Comparison of ENCODE assay signal across 9 mouse cellular contexts in the genomic region with DNA sequence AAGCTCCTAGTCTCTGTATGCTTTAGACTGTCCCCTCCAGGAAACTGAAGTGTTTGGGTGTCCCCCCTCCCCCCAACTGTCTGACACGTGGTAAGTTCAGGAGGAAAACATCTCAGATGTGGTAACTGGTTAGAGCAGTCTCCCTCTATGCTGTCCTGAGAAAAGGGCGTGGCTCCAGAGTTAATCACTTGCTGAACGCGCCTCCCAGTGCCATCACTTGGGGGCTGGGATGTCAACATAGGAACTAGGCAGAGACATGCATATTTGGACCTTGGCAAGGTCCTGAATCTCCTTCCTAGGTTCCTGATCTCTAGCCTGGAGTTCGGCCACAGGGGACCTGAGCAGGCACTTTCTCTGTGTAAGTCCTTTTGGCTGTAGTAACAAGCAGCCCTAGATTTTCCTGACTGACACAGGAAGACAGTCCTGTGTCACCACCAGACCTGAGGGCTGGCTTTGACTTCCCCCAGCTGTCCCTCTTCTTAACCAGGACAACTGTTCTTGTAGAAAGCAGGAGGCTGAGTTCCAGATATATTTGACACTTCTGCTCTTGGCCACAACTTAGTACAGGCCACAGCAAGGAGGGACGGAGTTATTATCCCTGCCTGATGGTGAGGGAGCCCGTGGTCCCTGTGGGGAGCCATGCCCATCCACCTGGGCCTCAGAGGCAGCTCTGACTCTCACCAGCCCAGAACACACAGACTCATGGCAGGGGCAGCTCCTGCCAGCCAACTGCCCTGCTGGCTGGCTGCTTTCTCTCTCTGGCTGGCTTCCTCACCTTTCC. TPM values are rescaled to one million over a fixed set of nuclear protein-coding genes. Genes with fewer than 3 reads are reported as not detected.
A peak's percentile ranks its signal among the peaks of the same experiment; 100 is the strongest.
DNase-seq lines count a peak whose midpoint lies in the region; ATAC-seq lines count a peak whose summit lies in the region.
"Had no signal": no experiment of that assay in that cellular context is flagged by ENCODE, and none has a peak within 500 bp of the region (broad histone marks: within the 10 kb centered on the region; RNA-seq: fewer than 3 reads in every experiment).

No protein-coding gene starts in this region.

- no peak overlapping the region for H3K9ac ChIP-seq in forebrain, embryonic 11.5 days (ENCODE audit: low read length)
- H3K9ac ChIP-seq: hindbrain, embryonic 12.5 days had no signal

- no peaks in the 10 kb centered on the region for H3K9me3 ChIP-seq in hindbrain, embryonic 10.5 days
- H3K9me3 ChIP-seq in forebrain, embryonic 11.5 days (ENCODE audit: control insufficient read depth, low read length), result no peaks in the 10 kb centered on the region
- H3K9me3 ChIP-seq: hindbrain, embryonic 12.5 days had no signal

- intact Hi-C loops in left cerebral cortex, postnatal 4 days (cut with DNase I), result no loop called here
- intact Hi-C loops in left cerebral cortex, postnatal 36 days (cut with DNase I), result no loop called here

- peaks cover 21% of the 10 kb centered on the region for H3K4me1 ChIP-seq in hindbrain, embryonic 10.5 days (replicated peaks)
- H3K4me1 ChIP-seq in forebrain, embryonic 11.5 days (replicated peaks; ENCODE audit: control insufficient read depth, insufficient read depth, low read length), result no peaks in the 10 kb centered on the region

- H3K27ac ChIP-seq in hindbrain, embryonic 10.5 days, result no peak overlapping the region
- no peak overlapping the region for H3K27ac ChIP-seq in forebrain, embryonic 11.5 days (ENCODE audit: low read depth, low read length)
- H3K27ac ChIP-seq: hindbrain, embryonic 12.5 days had no signal

- H3K4me2 ChIP-seq in forebrain, embryonic 11.5 days (ENCODE audit: low read depth, low read length, severe bottlenecking), result no peak overlapping the region
- H3K4me2 ChIP-seq: hindbrain, embryonic 12.5 days had no signal

- H3K27me3 ChIP-seq in hindbrain, embryonic 10.5 days (ENCODE audit: insufficient read depth, poor library complexity, severe bottlenecking), result no peaks in the 10 kb centered on the region
- H3K27me3 ChIP-seq in forebrain, embryonic 11.5 days (ENCODE audit: control insufficient read depth, insufficient read depth, low read length), result no peaks in the 10 kb centered on the region
- H3K27me3 ChIP-seq: hindbrain, embryonic 12.5 days had no signal

- H3K36me3 ChIP-seq in hindbrain, embryonic 10.5 days, result peaks cover 17% of the 10 kb centered on the region
- no peaks in the 10 kb centered on the region; the same call in 1 of the 2 replicates for H3K36me3 ChIP-seq in forebrain, embryonic 11.5 days (ENCODE audit: control insufficient read depth, insufficient read depth, low read length)

- no peak for ATAC-seq in forebrain, embryonic 11.5 days (replicated peaks; ENCODE audit: low FRiP score)

- DNase-seq in left cerebral cortex, postnatal 4 days, result peak; percentile 53
- no peak for DNase-seq in left cerebral cortex, postnatal 36 days (ENCODE audit: low spot score in 2 of 2)
- DNase-seq in T-cell, adult 2 months (ENCODE audit: low spot score), result peak; percentile 66
- DNase-seq in cerebellum, postnatal 36 days, result peak; percentile 55 to 62
- peak; percentile 21 for DNase-seq in lung, postnatal 36 days
- DNase-seq in layer of hippocampus, adult 9-10 months (ENCODE audit: low spot score), result no peak
- no peak for DNase-seq in hindbrain, embryonic 10.5 days (ENCODE audit: low spot score)
- DNase-seq in forebrain, embryonic 11.5 days (ENCODE audit: low spot score), result no peak

- H3K4me3 ChIP-seq in hindbrain, embryonic 10.5 days, result no peak overlapping the region
- no peak overlapping the region for H3K4me3 ChIP-seq in forebrain, embryonic 11.5 days (ENCODE audit: low read depth, low read length)
- H3K4me3 ChIP-seq: hindbrain, embryonic 12.5 days had no signal

- WGBS in hindbrain, embryonic 10.5 days, result 32% methylated on average over 7 of the region's 7 CpGs
- 36% methylated on average over 7 of the region's 7 CpGs for WGBS in forebrain, embryonic 11.5 days

RNA-seq across cellular contexts. Expression of gene Ldlrap1, which starts 28.9 kb away (rescaled TPM):
- 1 to 10 TPM; 1.9 to 4.1 TPM for total RNA-seq in left cerebral cortex, postnatal 4 days (2021)
- total RNA-seq in left cerebral cortex, postnatal 36 days (2021), result 1 to 10 TPM; 3.1 to 3.5 TPM
- 9.7 and 11.4 TPM in 2 replicates for polyA plus RNA-seq in hindbrain, embryonic 10.5 days (2016; fragmentation: Nextera tagmentation; extraction: Ambion mirVana)
- polyA plus RNA-seq in forebrain, embryonic 11.5 days (2014; fragmentation: Nextera tagmentation; extraction: Ambion mirVana), result 7.4 and 7.9 TPM in 2 replicates

RNA-seq across cellular contexts. Expression of gene Maco1, which starts 56.4 kb away (rescaled TPM):
- total RNA-seq in left cerebral cortex, postnatal 4 days (2021), result 10 to 100 TPM; 82.5 to 84.3 TPM
- 10 to 100 TPM; 49.7 to 56.6 TPM for total RNA-seq in left cerebral cortex, postnatal 36 days (2021)
- polyA plus RNA-seq in hindbrain, embryonic 10.5 days (2016; fragmentation: Nextera tagmentation; extraction: Ambion mirVana), result 39.2 and 48.2 TPM in 2 replicates
- polyA plus RNA-seq in forebrain, embryonic 11.5 days (2014; fragmentation: Nextera tagmentation; extraction: Ambion mirVana), result 43.2 and 47.5 TPM in 2 replicates

Comparison
In these comparisons a context has a peak if more than half of its experiments do, and no peak if none do; other contexts are left out.
1. DNase-seq: peak in left cerebral cortex, postnatal 4 days (single experiment), T-cell, adult 2 months (single experiment), cerebellum, postnatal 36 days (2 of 2) and lung, postnatal 36 days (single experiment); none in left cerebral cortex, postnatal 36 days (0 of 2), layer of hippocampus, adult 9-10 months (single experiment), hindbrain, embryonic 10.5 days (single experiment) and forebrain, embryonic 11.5 days (single experiment).